Mouse (Mus musculus) urinary bladder, postnatal 10 days (tissue): ENCODE data around the gene Gm10382.
A peak's percentile ranks its signal among the peaks of the same experiment; 100 is the strongest.
"Not testable (repeated sequence)": the region's sequence is repeated elsewhere in the genome, so short reads cannot be mapped to it uniquely, and the experiment has no call there.

ENCODE experiments used
- DNase-seq: peaks from one replicate; pipeline ENCODE4 v3.0.0; 2022; ENCODE audit warnings: low spot score

Gene Gm10382

GRCm38 (mm10) chr5:125370950-125371693, 18.0 kb upstream of the Gm10382 start:
- DNase-seq: no peak

DNA sequence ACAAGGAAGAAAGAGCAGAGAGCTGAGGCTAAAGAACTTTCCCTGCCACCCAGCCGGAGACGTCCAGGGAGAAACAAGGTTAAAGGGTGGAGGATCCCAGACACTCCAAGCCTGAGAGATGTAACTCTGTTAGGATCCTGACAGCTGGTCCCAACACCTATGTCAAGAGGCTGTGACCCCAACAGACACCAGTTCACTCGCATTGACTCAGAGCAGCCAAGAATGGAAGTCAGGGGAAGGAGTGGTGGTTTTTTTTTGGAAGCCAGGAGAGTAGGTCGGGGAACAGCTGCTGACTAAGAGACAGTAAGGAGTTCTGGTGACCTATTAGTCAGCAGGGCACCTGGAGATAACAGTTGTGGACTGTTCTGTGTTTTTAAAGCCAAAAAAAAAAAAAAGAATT, 17.1 kb upstream of the Gm10382 start:
- no peak for DNase-seq

GRCm38 (mm10) chr5:125375871-125376270, 13.3 kb upstream of the Gm10382 start:
- DNase-seq: no peak

GRCm38 (mm10) chr5:125377214-125377613, 11.9 kb upstream of the Gm10382 start:
- DNase-seq: no peak

DNA sequence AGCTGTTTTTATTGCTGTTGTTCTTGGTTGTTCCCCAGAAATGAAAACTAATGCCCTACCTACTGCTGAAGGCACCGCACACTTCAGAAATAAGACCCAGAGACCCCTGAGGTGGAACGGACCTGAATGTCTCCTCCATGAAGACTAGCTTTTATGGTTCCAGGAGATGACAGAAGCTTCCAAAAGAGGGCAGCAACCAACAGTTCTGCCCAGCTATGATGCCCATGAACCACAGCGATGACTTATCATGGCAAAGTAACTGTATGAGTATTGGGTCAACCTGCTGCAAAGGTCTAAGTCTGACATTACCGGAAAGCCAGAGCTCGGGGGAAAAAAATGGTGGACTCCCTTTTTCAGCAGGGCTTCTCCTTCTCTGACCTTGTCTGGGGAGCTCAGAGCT, 10.2 kb upstream of the Gm10382 start:
- no peak for DNase-seq

- no peak for DNase-seq
Measured at GRCm38 (mm10) chr5:125381954-125382672, 7.0 kb upstream of the Gm10382 start.

DNA sequence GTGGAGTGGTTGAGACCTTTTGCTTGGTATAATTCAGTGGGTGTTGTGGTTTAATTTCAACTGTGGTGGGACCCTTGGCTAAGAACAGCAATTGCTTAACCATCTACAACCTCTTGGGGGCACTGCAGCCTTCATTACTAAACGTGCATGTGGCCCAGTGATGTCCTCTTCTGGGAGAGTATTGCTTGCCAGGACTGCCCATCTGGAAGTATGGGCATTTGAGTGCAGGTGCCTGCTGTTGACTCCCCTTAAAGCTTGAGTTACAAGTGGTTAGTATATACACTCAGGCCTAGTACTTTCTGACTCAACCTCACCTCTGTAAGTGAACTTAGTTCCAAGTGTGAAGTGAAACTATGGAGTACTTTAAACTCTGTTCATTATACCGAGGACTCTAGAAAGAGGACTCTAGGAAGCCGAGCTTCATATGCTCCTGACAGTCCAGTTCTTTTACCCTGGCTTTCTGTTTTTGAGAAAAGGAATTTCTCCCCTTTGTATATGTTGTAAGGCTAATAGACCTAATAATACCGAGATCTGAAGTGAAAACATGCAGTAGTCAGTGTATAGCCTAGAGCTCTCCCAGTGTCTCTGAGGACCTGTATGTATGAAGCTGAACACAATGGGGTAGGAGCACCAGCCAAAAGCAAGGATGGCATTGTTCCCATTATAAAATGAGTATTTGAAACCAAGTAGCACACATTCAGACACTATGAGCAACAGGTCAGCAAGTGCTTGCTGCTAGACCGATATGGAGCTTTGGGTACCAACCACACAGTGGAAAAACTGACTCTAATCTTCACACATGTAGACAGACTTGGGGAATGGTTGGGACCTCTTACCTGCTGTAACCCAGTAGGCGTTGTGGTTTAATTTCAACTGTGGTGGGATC, 6.2 kb upstream of the Gm10382 start:
- no peak for DNase-seq

- no peak for DNase-seq
Measured at GRCm38 (mm10) chr5:125383637-125384420, 5.3 kb upstream of the Gm10382 start.

GRCm38 (mm10) chr5:125384512-125385214, 4.5 kb upstream of the Gm10382 start:
- no peak for DNase-seq

GRCm38 (mm10) chr5:125385215-125385940, 3.7 kb upstream of the Gm10382 start:
- DNase-seq: no peak

DNA sequence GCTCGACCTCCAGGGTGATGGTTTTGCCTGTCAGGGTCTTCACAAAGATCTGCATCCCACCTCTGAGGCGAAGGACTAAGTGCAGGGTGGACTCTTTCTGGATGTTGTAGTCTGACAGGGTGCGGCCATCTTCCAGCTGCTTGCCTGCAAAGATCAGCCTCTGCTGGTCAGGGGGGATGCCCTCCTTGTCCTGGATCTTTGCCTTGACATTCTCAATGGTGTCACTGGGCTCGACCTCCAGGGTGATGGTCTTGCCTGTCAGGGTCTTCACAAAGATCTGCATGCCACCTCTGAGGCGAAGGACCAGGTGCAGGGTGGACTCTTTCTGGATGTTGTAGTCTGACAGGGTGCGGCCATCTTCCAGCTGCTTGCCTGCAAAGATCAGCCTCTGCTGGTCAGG, 1.8 kb upstream of the Gm10382 start:
- not testable (repeated sequence) for DNase-seq

DNA sequence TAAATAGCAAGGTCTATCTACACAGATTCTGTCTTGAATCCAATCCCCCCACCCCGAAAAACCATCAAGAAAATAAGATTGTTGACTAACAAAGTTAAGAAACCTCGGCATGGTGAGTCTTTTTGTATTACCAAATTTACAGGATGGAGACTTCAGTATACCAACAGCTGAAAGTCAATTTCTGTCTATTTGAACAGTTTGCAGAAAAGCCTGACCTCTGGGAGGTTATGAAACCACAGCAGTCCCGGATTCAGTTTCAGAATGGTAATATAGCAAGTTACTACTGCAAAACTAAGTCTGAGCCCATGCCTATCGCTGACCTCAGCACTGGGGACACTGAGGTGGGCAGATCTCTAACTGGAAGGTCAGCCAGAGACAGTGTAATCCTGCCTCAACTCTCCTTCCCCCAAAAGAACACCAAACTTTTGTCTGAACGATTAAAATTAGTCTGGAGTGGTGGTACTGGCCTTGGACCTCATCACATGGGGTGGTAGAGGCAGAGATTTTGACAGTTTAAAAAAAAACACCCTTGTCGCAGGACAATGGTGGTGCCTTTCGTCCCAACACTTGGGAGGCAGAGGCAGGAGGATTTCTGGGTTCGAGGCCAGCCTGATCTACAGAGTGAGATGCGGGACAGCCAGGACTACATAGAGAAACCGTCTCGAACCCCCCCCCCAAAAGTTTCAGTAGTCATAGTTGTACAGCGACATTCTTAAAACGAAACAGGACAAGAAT, 597 bp upstream of the Gm10382 start:
- DNase-seq: no peak

- DNase-seq: peak; percentile 75
Measured at GRCm38 (mm10) chr5:125389579-125390441, 688 bp downstream of the Gm10382 start, which contains the start of gene Ubc. Gene Ubc (minus strand): TSS chr5:125390202.

- DNase-seq: no peak
Measured at GRCm38 (mm10) chr5:125390906-125391477, 1.9 kb downstream of the Gm10382 start.

DNA sequence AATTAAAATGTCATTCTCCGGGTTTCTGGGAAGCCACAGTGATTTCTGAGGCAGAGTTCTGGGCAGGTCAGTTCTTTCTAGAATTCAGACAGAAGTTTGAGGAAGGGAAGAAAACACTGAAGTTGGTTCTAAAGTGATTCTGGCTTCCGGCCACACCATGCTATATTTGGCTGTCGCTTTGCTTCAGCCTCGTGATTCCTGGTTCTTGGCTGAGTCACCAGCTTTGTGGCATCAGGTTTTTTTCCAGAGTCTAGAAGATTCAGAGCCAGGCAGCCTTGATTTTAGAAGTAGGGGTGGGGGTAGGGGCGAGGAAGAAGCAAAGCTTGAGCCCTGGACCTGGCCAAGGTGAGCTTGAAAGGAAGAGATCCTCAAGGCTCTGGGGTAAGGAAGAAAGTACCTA, 2.5 kb downstream of the Gm10382 start:
- no peak for DNase-seq

DNA sequence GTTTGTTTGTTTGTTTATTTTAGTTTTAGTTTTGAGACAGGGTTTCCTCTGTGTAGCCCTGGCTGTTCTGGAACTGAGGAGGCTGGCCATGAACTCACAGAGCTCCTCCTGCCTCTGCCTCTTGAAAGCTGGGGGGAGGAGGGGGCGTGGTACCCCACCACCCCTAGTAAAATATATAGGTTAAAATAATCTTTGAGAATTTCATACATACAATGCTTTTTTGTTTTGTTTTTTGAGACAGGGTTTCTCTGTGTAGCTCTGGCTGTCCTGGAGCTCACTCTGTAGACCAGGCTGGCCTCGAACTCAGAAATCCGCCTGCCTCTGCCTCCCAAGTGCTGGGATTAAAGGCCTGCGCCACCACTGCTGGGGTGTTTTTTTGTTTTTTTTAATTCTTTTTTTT, 3.1 kb downstream of the Gm10382 start:
- not testable (repeated sequence) for DNase-seq

DNA sequence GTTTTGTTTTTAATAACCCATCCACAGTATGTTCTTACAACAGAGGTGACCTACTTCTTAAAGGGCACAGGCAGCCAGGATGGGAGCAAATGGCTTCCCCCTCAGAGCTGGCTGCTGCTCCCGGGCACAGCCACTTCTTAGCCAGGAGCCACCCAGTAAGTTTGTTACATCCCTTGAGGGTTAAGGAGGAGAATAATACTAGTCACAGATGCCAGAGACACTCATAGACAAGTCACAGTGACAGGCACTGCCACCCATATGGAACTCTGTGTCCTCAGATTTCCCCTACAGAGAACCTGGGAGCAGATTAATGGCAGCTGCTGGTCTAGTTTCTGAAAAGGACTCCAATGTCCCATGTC, 3.5 kb downstream of the Gm10382 start:
- no peak for DNase-seq

GRCm38 (mm10) chr5:125392977-125393621, 4.0 kb downstream of the Gm10382 start:
- DNase-seq: peak; percentile 87
